Mouse (Mus musculus): Measurements from ENCODE around the gene Wdfy3. TPM values are rescaled to one million over a fixed set of nuclear protein-coding genes. Genes with fewer than 3 reads are reported as not detected.

The Wdfy3 gene
- total RNA-seq, 1 experiment, result 25.3 TPM

GRCm38 (mm10) chr5:102033281-102033680 is 36.4 kb downstream of the Wdfy3 start:
- no peaks in the 10 kb centered on the region for H3K9me3 ChIP-seq (ENCODE audit: control insufficient read depth, insufficient read depth, low read depth, low read length)
- peaks cover 2% of the 10 kb centered on the region; the same call in 1 of the 2 replicates for H3K36me3 ChIP-seq (ENCODE audit: control insufficient read depth, insufficient read depth, low read length, poor library complexity, severe bottlenecking)
- no peak for TF ChIP-seq CHD2 (IDR thresholded peaks at IDR 0.05; ENCODE audit: low read depth, low read length)
- TF ChIP-seq ZC3H11A (IDR thresholded peaks at IDR 0.05; ENCODE audit: borderline replicate concordance, low read depth, low read length), result no peak
- TF ChIP-seq ZNF384 (IDR thresholded peaks at IDR 0.05; ENCODE audit: low read depth, low read length), result no peak
- TF ChIP-seq HCFC1 (IDR thresholded peaks at IDR 0.05; ENCODE audit: borderline replicate concordance, insufficient read depth, low read length), result no peak
- no peak for TF ChIP-seq MAFK (IDR thresholded peaks at IDR 0.05; ENCODE audit: insufficient read depth, low read depth, low read length)
- H3K27ac ChIP-seq (ENCODE audit: insufficient read depth, low read depth, low read length, poor library complexity, severe bottlenecking), result no peak overlapping the region
- H3K9ac ChIP-seq (ENCODE audit: insufficient read depth, low read depth, low read length, poor library complexity, severe bottlenecking), result no peak overlapping the region
- H3K4me1 ChIP-seq (ENCODE audit: control insufficient read depth in 2 of 2, insufficient read depth in 2 of 2, low read length in 2 of 2, poor library complexity in 1 of 2), result peaks cover 16 to 22% of the 10 kb centered on the region in 2 experiments
- DNase-seq (ENCODE audit: low read depth, low spot score), result no peak
- no peak overlapping the region for H3K4me3 ChIP-seq (ENCODE audit: insufficient read depth in 1 of 2, low read depth in 1 of 2, low read length in 2 of 2, poor library complexity in 1 of 2, severe bottlenecking in 1 of 2)
- in situ Hi-C loops (cut with MboI; ENCODE audit: low sequenced_read_pairs in 2 of 2, unreplicated experiment in 2 of 2), result no loop called here

- no peak for DNase-seq (ENCODE audit: low read depth, low spot score)
- Histone ChIP-seq H3K9ac (ENCODE audit: insufficient read depth, low read depth, low read length, poor library complexity, severe bottlenecking) (peak overlapping the region; percentile 16), H3K27ac (ENCODE audit: insufficient read depth, low read depth, low read length, poor library complexity, severe bottlenecking) (no peak overlapping the region), H3K4me1 (ENCODE audit: control insufficient read depth in 2 of 2, insufficient read depth in 2 of 2, low read length in 2 of 2, poor library complexity in 1 of 2) (peaks cover 16 to 22% of the 10 kb centered on the region in 2 experiments), H3K4me3 (ENCODE audit: insufficient read depth in 1 of 2, low read depth in 1 of 2, low read length in 2 of 2, poor library complexity in 1 of 2, severe bottlenecking in 1 of 2) (no peak overlapping the region), H3K36me3 (ENCODE audit: control insufficient read depth, insufficient read depth, low read length, poor library complexity, severe bottlenecking) (peaks cover 2% of the 10 kb centered on the region; the same call in 1 of the 2 replicates), H3K9me3 (ENCODE audit: control insufficient read depth, insufficient read depth, low read depth, low read length) (no peaks in the 10 kb centered on the region)
- TF ChIP-seq ZNF384 (IDR thresholded peaks at IDR 0.05; ENCODE audit: low read depth, low read length) (no peak), ZC3H11A (IDR thresholded peaks at IDR 0.05; ENCODE audit: borderline replicate concordance, low read depth, low read length) (no peak), CHD2 (IDR thresholded peaks at IDR 0.05; ENCODE audit: low read depth, low read length) (no peak), HCFC1 (IDR thresholded peaks at IDR 0.05; ENCODE audit: borderline replicate concordance, insufficient read depth, low read length) (no peak), MAFK (IDR thresholded peaks at IDR 0.05; ENCODE audit: insufficient read depth, low read depth, low read length) (no peak)
- in situ Hi-C loops (cut with MboI; ENCODE audit: low sequenced_read_pairs in 2 of 2, unreplicated experiment in 2 of 2), result no loop called here
Observed at GRCm38 (mm10) chr5:102032594-102033240, 37.0 kb downstream of the Wdfy3 start.

GRCm38 (mm10) chr5:102032191-102032590 is 37.5 kb downstream of the Wdfy3 start:
- H3K4me3 ChIP-seq (ENCODE audit: insufficient read depth in 1 of 2, low read depth in 1 of 2, low read length in 2 of 2, poor library complexity in 1 of 2, severe bottlenecking in 1 of 2), result no peak overlapping the region
- no peak overlapping the region for H3K27ac ChIP-seq (ENCODE audit: insufficient read depth, low read depth, low read length, poor library complexity, severe bottlenecking)
- no peaks in the 10 kb centered on the region for H3K9me3 ChIP-seq (ENCODE audit: control insufficient read depth, insufficient read depth, low read depth, low read length)
- no peak overlapping the region for H3K9ac ChIP-seq (ENCODE audit: insufficient read depth, low read depth, low read length, poor library complexity, severe bottlenecking)
- peaks cover 2% of the 10 kb centered on the region; the same call in 1 of the 2 replicates for H3K36me3 ChIP-seq (ENCODE audit: control insufficient read depth, insufficient read depth, low read length, poor library complexity, severe bottlenecking)
- DNase-seq (ENCODE audit: low read depth, low spot score), result no peak
- TF ChIP-seq ZNF384 (IDR thresholded peaks at IDR 0.05; ENCODE audit: low read depth, low read length) (no peak), CHD2 (IDR thresholded peaks at IDR 0.05; ENCODE audit: low read depth, low read length) (no peak), MAFK (IDR thresholded peaks at IDR 0.05; ENCODE audit: insufficient read depth, low read depth, low read length) (no peak), ZC3H11A (IDR thresholded peaks at IDR 0.05; ENCODE audit: borderline replicate concordance, low read depth, low read length) (no peak), HCFC1 (IDR thresholded peaks at IDR 0.05; ENCODE audit: borderline replicate concordance, insufficient read depth, low read length) (no peak)
- H3K4me1 ChIP-seq (ENCODE audit: control insufficient read depth in 2 of 2, insufficient read depth in 2 of 2, low read length in 2 of 2, poor library complexity in 1 of 2), result peaks cover 16 to 22% of the 10 kb centered on the region in 2 experiments
- in situ Hi-C loops (cut with MboI; ENCODE audit: low sequenced_read_pairs in 2 of 2, unreplicated experiment in 2 of 2), result no loop called here

- TF ChIP-seq ZC3H11A (IDR thresholded peaks at IDR 0.05; ENCODE audit: borderline replicate concordance, low read depth, low read length), result no peak
- TF ChIP-seq CHD2 (IDR thresholded peaks at IDR 0.05; ENCODE audit: low read depth, low read length), result no peak
- no peak for TF ChIP-seq MAFK (IDR thresholded peaks at IDR 0.05; ENCODE audit: insufficient read depth, low read depth, low read length)
- no peak for TF ChIP-seq ZNF384 (IDR thresholded peaks at IDR 0.05; ENCODE audit: low read depth, low read length)
- no peak for TF ChIP-seq HCFC1 (IDR thresholded peaks at IDR 0.05; ENCODE audit: borderline replicate concordance, insufficient read depth, low read length)
- Histone ChIP-seq H3K4me3 (ENCODE audit: insufficient read depth in 1 of 2, low read depth in 1 of 2, low read length in 2 of 2, poor library complexity in 1 of 2, severe bottlenecking in 1 of 2) (peak overlapping the region; percentile 34 to 39; a peak in 2 of 4 replicates), H3K4me1 (ENCODE audit: control insufficient read depth in 2 of 2, insufficient read depth in 2 of 2, low read length in 2 of 2, poor library complexity in 1 of 2) (peaks cover 0 to 4% of the 10 kb centered on the region in 2 experiments; a peak in 1 of 4 replicates), H3K27ac (ENCODE audit: insufficient read depth, low read depth, low read length, poor library complexity, severe bottlenecking) (peak overlapping the region; percentile 54), H3K36me3 (ENCODE audit: control insufficient read depth, insufficient read depth, low read length, poor library complexity, severe bottlenecking) (no peaks in the 10 kb centered on the region; the same call in 1 of the 2 replicates), H3K9ac (ENCODE audit: insufficient read depth, low read depth, low read length, poor library complexity, severe bottlenecking) (peak overlapping the region; percentile 78; the same call in 1 of the 2 replicates), H3K9me3 (ENCODE audit: control insufficient read depth, insufficient read depth, low read depth, low read length) (no peaks in the 10 kb centered on the region)
- no peak for DNase-seq (ENCODE audit: low read depth, low spot score)
- in situ Hi-C loops (cut with MboI; ENCODE audit: low sequenced_read_pairs in 2 of 2, unreplicated experiment in 2 of 2), result no loop called here
Observed at GRCm38 (mm10) chr5:102023376-102023775, 46.3 kb downstream of the Wdfy3 start.
